Mouse (Mus musculus) adrenal gland, adult 18-20 months (tissue): ENCODE data around the gene Plcb1. TPM values are rescaled to one million over a fixed set of nuclear protein-coding genes. Genes with fewer than 3 reads are reported as not detected.

Experiments used
- DNase-seq, 2 experiments: peaks; one replicate each; pipeline ENCODE4 v3.0.0; 2021 to 2022; ENCODE audit warnings: low spot score in 2 of 2
- total RNA-seq, 2 experiments: library from RNA; stranded (reverse); gene quantifications; 1 replicate in 1 of 2; 2 replicates in 1 of 2; pipeline ENCODE4 v1.2.3; 2021

Gene Plcb1
- total RNA-seq, 2 experiments from 2014 or later = 51.4 to 88.0 TPM

- DNase-seq = no peak
Measured at GRCm38 (mm10) chr2:135496553-135496952, 710.7 kb downstream of the Plcb1 start.

- no peak for DNase-seq
Measured at GRCm38 (mm10) chr2:135497251-135497650, 711.4 kb downstream of the Plcb1 start.

GRCm38 (mm10) chr2:135500872-135501271 lies 715.0 kb downstream of the Plcb1 start:
- DNase-seq = no peak

- no peak for DNase-seq
Measured at GRCm38 (mm10) chr2:135503328-135503997, 717.6 kb downstream of the Plcb1 start.

GRCm38 (mm10) chr2:135503998-135504354 lies 718.1 kb downstream of the Plcb1 start:
- no peak for DNase-seq

- no peak for DNase-seq
Measured at GRCm38 (mm10) chr2:135507111-135507510, 721.2 kb downstream of the Plcb1 start.

GRCm38 (mm10) chr2:135518956-135519355 lies 733.1 kb downstream of the Plcb1 start:
- no peak for DNase-seq

Other genes starting within 250 kb of the Plcb1 start
- gene Hao1, start 231.7 kb upstream of the Plcb1 start, total RNA-seq = under 1 TPM in 1 of 2 experiments, not detected in 1; 0.46 TPM
- gene Tmx4, start 141.9 kb upstream of the Plcb1 start, total RNA-seq = 10 to 100 TPM; 40.4 to 44.3 TPM